Mouse (Mus musculus) thymus, adult 2 months (tissue): ENCODE results near the gene Aim2. TPM values are rescaled to one million over a fixed set of nuclear protein-coding genes. Genes with fewer than 3 reads are reported as not detected.
"Not testable (repeated sequence)": the region's sequence is repeated elsewhere in the genome, so short reads cannot be mapped to it uniquely, and the experiment has no call there.

ENCODE experiments used
- DNase-seq: peaks from one replicate; pipeline ENCODE4 v3.0.0; 2021
- H3K27ac ChIP-seq: fragments of 200-500 bp; 2 replicates; pipeline ENCODE4 v1.5.1; 2012; ENCODE audit warnings: low read length, control low read depth; ENCODE audit not compliant: control insufficient read depth, insufficient read depth
- H3K27me3 ChIP-seq: fragments of 200-500 bp; 2 replicates; pipeline ENCODE4 v1.6.1; 2012; ENCODE audit warnings: mild to moderate bottlenecking, low read length, moderate library complexity, mixed read lengths; ENCODE audit not compliant: control insufficient read depth, insufficient read depth
- H3K36me3 ChIP-seq: fragments of 200-500 bp; 2 replicates; pipeline ENCODE4 v1.6.1; 2012; ENCODE audit warnings: mild to moderate bottlenecking, low read length, moderate library complexity; ENCODE audit not compliant: control insufficient read depth, insufficient read depth
- H3K4me1 ChIP-seq: fragments of 200-500 bp; replicated peaks from 2 replicates; pipeline ENCODE4 v1.6.1; 2012; ENCODE audit warnings: low read length; ENCODE audit not compliant: control insufficient read depth, insufficient read depth
- H3K4me3 ChIP-seq: fragments of 200-500 bp; 2 replicates; pipeline ENCODE4 v1.5.1; 2012; ENCODE audit warnings: mild to moderate bottlenecking, low read length, control low read depth, moderate library complexity; ENCODE audit not compliant: control insufficient read depth, insufficient read depth
- WGBS: fragments of 180-500 bp; shearing (Covaris S2); methylation state at CpG from one replicate; pipeline ENCODE4 v1.1.7; 2018; 5-methylcytosine and 5-hydroxymethylcytosine counted together
- polyA plus RNA-seq: library from polyadenylated mRNA; depleted of rRNA; stranded (reverse); fragments of >200 nt; gene quantifications from 2 replicates; pipeline ENCODE4 v1.2.3, GENCODE M21; 2012; rRNA removed

Aim2 gene
- polyA plus RNA-seq, 1 experiment = 7.4 TPM

GRCm38 (mm10) chr1:173510595-173510994, 159.9 kb downstream of the Aim2 start:
- not testable (repeated sequence) for H3K27me3 ChIP-seq, DNase-seq, H3K27ac ChIP-seq, H3K36me3 ChIP-seq, H3K4me1 ChIP-seq, H3K4me3 ChIP-seq
- WGBS = 56% methylated on average over 2 of the region's 2 CpGs

Other genes starting within 250 kb of the Aim2 start
- not detected in 2 replicates for gene Olfr1408, start 213.5 kb upstream of the Aim2 start, polyA plus RNA-seq
- not detected in 2 replicates for gene Olfr1406, start 160.2 kb upstream of the Aim2 start, polyA plus RNA-seq
- not detected in 2 replicates for gene Olfr218, start 153.1 kb upstream of the Aim2 start, polyA plus RNA-seq
- gene Olfr1404, start 138.5 kb upstream of the Aim2 start, polyA plus RNA-seq = not detected in 2 replicates
- 0.13 TPM in 1 of 2 replicates, not detected in the other for gene Fcer1a, start 123.7 kb upstream of the Aim2 start, polyA plus RNA-seq
- not detected in 2 replicates for gene Olfr418, start 84.9 kb upstream of the Aim2 start, polyA plus RNA-seq
- gene Mptx2, start 73.1 kb upstream of the Aim2 start, polyA plus RNA-seq = not detected in 2 replicates
- 6.6 and 8.7 TPM in 2 replicates for gene Ackr1, start 17.1 kb upstream of the Aim2 start, polyA plus RNA-seq
- gene Cadm3, start 16.8 kb downstream of the Aim2 start, polyA plus RNA-seq = 5.9 and 6.8 TPM in 2 replicates
- 27.2 and 32.0 TPM in 2 replicates for gene Ifi206, start 140.2 kb downstream of the Aim2 start, polyA plus RNA-seq
- 0.94 and 1.3 TPM in 2 replicates for gene Ifi214, start 185.1 kb downstream of the Aim2 start, polyA plus RNA-seq
- gene Ifi213, start 248.4 kb downstream of the Aim2 start, polyA plus RNA-seq = 22.3 and 23.3 TPM in 2 replicates